Mouse (Mus musculus): Measurements from ENCODE around the gene Zcchc24. TPM values are rescaled to one million over a fixed set of nuclear protein-coding genes. Genes with fewer than 3 reads are reported as not detected.

The Zcchc24 gene
- total RNA-seq, 1 experiment from 2014 or later: 4.2 TPM

DNA sequence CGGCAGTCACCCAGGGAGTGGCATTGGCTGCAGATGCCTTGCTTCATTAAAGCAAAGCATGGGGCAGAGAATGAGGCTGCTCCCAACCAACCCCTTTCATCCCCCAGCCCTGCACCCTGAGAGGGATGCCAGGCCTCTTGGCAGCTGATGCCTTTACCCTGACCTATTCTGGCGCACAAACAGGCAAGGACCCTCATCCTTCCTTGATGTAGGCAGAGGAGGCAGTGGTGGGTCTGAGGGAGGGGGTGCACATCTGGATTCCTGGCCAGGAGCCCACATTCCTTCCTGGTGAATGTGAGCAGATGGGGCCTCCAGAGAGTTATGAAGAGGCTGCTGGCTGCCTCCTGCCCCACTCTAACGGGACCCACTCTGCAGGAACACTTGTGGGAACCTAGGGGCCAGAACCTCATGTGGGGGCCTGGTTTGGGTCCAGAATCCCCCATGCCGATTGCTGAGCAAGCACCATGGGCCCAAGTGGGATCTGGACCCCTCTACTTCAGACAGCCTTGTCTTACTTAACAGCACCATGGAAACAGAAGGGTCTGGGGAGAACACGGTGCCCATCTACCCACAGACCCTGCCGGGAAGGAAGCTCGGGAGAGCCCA is 12.4 kb downstream of the Zcchc24 start:
- ATAC-seq (replicated peaks in 1 of 2; ENCODE audit: insufficient read depth in 1 of 2, low FRiP score in 2 of 2, low TSS enrichment in 1 of 2, low read depth in 1 of 2, poor library complexity in 2 of 2, severe bottlenecking in 2 of 2): no peak

DNA sequence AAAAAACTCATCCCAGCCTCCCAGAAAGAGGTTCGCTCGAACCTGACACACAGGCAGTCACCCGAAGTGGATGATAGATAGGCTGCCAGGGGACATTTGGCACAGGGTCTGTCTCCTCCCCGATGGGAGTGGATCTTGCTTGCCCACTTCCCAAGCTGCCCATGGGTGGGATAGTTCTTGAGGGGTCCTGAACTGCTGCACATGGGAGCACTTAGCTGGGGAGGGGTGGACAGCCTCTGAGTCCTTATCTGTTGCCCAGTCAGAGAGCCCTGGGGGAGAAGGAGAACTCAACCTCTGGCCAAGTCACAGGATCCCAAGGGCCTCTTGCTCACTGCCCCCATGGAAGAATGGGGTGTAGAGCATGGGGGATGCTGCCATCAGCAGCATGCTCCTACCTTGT is 13.3 kb downstream of the Zcchc24 start:
- no peak for ATAC-seq (replicated peaks in 1 of 2; ENCODE audit: insufficient read depth in 1 of 2, low FRiP score in 2 of 2, low TSS enrichment in 1 of 2, low read depth in 1 of 2, poor library complexity in 2 of 2, severe bottlenecking in 2 of 2)

- no peak for ATAC-seq (replicated peaks in 1 of 2; ENCODE audit: insufficient read depth in 1 of 2, low FRiP score in 2 of 2, low TSS enrichment in 1 of 2, low read depth in 1 of 2, poor library complexity in 2 of 2, severe bottlenecking in 2 of 2)
Measured at GRCm38 (mm10) chr14:25754531-25755484, 14.0 kb downstream of the Zcchc24 start.

DNA sequence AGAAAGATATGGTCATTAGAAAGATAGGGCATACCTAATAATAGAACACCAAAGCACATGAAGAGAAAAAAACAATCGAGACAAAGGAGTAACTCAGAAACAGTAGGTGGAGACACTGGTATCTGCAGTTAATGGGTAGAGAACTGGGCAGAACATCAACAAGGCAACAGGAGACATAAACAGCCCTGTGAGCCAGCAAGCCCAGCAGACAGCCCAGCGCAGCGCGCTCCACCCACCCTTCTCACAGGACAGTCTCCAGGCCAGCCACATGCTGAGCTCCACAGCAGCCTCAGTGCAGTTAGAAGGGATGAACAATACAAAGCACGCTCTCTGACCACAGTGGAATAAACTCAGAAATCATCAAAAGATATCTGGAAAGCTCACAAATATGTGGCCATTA is 15.8 kb downstream of the Zcchc24 start:
- ATAC-seq (replicated peaks in 1 of 2; ENCODE audit: insufficient read depth in 1 of 2, low FRiP score in 2 of 2, low TSS enrichment in 1 of 2, low read depth in 1 of 2, poor library complexity in 2 of 2, severe bottlenecking in 2 of 2): no peak

- ATAC-seq (replicated peaks in 1 of 2; ENCODE audit: insufficient read depth in 1 of 2, low FRiP score in 2 of 2, low TSS enrichment in 1 of 2, low read depth in 1 of 2, poor library complexity in 2 of 2, severe bottlenecking in 2 of 2): no peak
Measured at GRCm38 (mm10) chr14:25751067-25751466, 17.8 kb downstream of the Zcchc24 start.

DNA sequence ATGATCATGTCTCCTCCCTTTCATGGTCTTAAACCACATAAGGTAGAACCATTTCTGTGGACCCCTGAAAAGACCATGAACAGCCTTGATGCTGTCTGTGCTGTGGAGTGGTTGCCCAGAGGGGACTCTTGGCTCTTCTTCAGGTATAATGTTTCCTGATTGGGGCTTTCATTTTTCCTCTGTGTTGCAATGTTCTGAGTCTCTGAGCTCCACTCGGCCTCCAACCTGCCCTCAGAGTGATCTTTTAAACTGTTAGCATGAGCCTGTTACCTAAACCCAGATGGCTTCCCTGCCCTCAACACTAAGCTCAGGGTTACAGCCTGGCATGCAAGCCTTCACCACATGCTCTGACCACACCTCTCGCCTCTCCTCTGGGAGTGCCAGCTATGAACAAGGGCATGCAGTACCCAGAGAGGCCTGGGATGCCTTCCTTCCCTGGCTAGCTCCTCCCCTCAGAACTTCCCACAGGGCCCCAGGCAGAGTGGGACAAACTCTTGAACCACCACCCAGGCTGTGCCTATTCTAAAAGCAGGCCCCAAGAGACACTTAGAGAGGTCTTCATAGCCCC is 18.3 kb downstream of the Zcchc24 start:
- ATAC-seq (replicated peaks in 1 of 2; ENCODE audit: insufficient read depth in 1 of 2, low FRiP score in 2 of 2, low TSS enrichment in 1 of 2, low read depth in 1 of 2, poor library complexity in 2 of 2, severe bottlenecking in 2 of 2): no peak

GRCm38 (mm10) chr14:25749143-25749909 is 19.5 kb downstream of the Zcchc24 start:
- ATAC-seq (replicated peaks in 1 of 2; ENCODE audit: insufficient read depth in 1 of 2, low FRiP score in 2 of 2, low TSS enrichment in 1 of 2, low read depth in 1 of 2, poor library complexity in 2 of 2, severe bottlenecking in 2 of 2): no peak

DNA sequence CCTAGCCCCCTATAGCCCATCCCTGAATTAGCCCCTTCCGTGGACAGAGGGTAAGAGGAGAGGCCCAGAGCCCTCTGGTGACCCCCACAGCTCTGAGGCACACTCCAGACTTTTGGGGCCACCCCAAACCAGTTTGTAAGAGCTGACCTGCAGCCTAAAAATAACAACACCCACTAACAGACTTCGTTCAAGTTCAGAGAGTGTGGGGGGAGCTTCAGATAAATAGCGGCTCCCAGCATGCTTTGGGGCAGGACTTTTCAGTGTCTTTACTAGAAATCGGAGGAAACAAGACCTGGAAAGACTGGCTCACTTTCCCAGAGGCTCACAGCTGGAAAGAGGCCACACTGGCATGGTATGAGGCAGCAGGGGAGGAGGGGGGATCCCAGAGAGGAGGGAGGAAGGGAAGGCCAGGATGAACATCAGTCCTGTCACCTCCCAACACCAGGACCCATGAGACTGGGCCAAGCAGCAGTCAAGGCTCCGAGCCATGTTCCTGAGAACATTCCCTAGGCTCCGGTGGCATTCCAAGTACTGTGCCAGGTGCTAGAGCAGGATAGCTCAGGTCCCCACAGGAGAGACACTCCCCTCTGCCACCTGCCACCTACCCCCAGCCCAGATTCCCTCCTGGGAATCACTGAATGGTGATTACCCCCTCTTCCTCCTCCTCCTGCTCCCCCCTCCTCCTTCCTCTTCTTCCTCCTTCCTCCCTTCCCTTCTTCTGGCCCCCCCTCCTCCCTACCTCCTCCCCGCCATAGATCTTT is 20.7 kb downstream of the Zcchc24 start:
- no peak for ATAC-seq (replicated peaks in 1 of 2; ENCODE audit: insufficient read depth in 1 of 2, low FRiP score in 2 of 2, low TSS enrichment in 1 of 2, low read depth in 1 of 2, poor library complexity in 2 of 2, severe bottlenecking in 2 of 2)

DNA sequence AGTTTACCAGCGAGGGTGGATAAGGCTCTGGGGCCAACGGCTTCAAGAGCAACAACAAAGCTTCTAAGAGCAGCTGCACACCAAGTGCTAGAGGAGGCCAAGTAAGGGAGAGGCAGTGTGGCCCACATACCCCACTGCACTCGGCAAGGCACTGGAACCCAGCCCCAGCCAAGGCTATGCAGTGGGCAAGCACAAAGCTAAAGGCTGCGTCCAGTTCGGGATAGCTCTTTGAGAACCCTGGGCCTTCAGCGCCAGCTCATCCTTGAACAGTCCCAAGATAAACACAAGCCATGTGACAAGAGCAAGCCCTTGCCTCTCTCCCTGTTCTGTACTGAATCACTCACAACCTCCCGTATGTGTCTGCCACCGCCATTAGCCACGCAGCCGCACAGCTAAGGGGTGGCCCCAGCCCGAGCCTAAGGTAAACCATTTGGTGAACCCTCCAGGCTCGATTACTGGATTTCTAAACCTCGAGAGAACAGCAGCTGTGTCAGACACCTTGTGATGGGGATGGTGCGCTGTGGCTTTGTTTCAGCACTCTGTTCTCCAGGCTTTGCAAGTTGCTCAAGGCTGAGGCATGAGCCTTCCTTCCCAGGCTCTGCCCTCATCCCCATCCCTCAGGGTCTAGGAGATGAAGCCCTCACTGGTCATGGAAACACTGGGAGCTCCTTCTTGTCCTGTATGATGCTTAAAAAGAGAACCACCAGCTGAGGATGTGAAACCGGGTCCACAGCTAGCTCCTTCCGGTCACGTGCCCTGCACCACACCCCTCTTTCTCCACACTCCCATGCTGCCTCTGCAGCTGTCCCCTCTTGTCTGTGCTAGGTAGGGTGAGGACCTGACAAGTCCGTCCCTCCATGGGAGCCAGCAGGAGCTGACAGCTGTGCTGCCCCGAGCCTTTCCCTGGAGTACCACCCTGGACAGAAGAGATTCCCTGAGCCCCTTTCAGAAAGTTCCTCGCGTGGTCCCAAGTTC is 21.6 kb downstream of the Zcchc24 start:
- no peak; a peak in 1 of 4 replicates for ATAC-seq (replicated peaks in 1 of 2; ENCODE audit: insufficient read depth in 1 of 2, low FRiP score in 2 of 2, low TSS enrichment in 1 of 2, low read depth in 1 of 2, poor library complexity in 2 of 2, severe bottlenecking in 2 of 2)

DNA sequence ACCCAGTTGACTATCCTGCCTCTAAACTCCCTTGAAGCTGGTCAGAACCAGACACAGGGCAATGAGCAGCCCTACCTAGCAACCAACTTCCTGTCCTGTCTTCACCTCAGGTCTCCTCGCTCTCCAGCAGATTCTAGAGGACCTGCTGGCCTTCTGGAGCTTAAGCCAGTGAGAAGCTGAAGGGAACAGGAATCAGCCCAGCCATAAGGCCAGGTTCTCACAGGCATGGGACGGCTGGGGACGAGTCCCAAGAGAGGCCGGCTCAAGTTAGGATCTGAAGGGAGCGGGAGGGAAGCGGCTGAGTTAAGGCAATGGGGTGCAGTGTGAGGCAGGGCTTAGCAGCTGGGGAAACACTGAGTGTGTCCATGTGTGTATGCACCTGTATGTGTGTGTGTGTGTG is 22.5 kb downstream of the Zcchc24 start:
- ATAC-seq (replicated peaks in 1 of 2; ENCODE audit: insufficient read depth in 1 of 2, low FRiP score in 2 of 2, low TSS enrichment in 1 of 2, low read depth in 1 of 2, poor library complexity in 2 of 2, severe bottlenecking in 2 of 2): no peak

DNA sequence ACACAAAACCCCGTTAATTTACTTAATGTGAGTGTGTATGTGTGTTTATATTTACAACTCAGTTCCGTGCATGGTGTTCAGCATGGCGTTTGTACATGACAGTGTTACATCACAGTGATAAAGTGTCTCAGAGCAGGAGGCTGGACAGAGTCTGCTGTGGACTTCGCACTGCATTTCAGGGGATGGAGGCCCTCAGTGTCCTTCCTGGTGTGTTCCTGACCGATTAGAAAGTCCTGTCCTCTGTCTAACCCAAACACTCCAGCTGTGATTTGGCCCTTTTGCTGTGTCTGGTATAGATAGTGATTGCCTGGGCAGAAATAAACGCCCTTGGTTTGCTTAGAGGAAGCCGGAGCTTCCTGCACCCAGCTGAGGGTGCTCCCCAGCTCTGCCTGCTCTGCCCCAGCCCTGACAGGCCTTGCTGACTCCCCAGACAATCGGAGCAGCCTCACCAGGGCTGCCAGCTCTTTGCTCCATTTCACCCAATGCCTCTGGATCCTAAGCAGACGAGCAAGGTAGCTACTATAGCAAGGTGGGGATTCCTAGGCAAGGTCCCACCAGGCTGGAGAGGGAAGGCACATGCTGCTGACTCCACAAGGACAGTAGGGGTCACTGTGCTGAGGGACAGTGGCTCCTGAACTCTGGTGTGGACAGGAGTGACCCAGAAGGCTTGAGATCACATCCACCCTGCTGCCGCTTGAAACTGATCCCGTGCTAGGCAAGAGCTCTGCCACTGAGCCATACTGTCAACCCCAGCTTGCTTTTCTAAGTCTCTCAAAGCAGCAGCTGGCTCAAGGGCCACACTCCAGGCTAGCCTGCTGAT is 23.3 kb downstream of the Zcchc24 start:
- ATAC-seq (replicated peaks in 1 of 2; ENCODE audit: insufficient read depth in 1 of 2, low FRiP score in 2 of 2, low TSS enrichment in 1 of 2, low read depth in 1 of 2, poor library complexity in 2 of 2, severe bottlenecking in 2 of 2): peak; percentile 29 to 63; a peak in 2 of 4 replicates

DNA sequence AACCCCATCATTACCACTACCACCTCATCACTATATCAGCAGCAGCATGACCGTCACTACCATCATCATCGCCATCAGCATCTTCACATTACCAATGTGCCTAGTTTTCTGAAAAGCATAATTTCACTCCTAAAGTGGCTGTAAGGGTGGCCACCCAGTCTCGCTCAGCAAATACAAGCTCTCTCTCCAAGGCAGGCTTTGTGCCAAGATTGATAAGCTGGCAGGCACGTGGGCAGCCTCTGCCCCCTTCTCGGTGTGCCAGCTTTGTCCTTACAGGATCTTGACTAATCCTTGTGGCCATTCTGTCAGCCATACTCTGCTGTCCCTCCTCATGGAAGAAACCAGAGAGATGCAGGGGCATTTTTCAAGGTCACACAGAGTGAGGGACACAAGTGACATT is 25.9 kb downstream of the Zcchc24 start:
- no peak for ATAC-seq (replicated peaks in 1 of 2; ENCODE audit: insufficient read depth in 1 of 2, low FRiP score in 2 of 2, low TSS enrichment in 1 of 2, low read depth in 1 of 2, poor library complexity in 2 of 2, severe bottlenecking in 2 of 2)

DNA sequence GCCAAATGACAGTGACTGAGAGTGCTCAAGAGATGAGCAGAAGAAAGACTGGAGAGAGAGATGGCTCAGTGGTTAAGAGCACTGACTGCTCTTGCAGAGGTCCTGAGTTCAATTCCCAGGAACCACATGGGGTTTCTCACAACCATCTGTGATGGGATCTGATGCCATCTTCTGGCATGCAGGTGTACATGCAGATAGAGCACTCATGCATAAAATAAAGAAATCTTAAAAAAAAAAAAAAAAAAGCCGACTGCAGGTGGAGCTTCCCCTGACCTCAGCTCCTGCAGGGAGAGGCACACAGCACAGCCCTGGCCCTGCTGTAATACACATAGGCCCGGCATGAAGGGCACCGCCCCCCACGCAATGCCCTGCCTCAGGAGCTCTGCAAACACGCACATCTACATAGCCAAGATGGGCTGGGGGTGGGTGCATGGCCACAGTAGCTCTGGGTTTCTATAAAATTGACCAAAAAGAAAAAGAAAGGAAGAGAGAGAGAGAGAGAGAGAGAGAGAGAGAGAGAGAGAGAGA is 26.9 kb downstream of the Zcchc24 start:
- no peak for ATAC-seq (replicated peaks in 1 of 2; ENCODE audit: insufficient read depth in 1 of 2, low FRiP score in 2 of 2, low TSS enrichment in 1 of 2, low read depth in 1 of 2, poor library complexity in 2 of 2, severe bottlenecking in 2 of 2)

- ATAC-seq (replicated peaks in 1 of 2; ENCODE audit: insufficient read depth in 1 of 2, low FRiP score in 2 of 2, low TSS enrichment in 1 of 2, low read depth in 1 of 2, poor library complexity in 2 of 2, severe bottlenecking in 2 of 2): no peak
Measured at GRCm38 (mm10) chr14:25741211-25741610, 27.6 kb downstream of the Zcchc24 start.

GRCm38 (mm10) chr14:25739957-25740565 is 28.8 kb downstream of the Zcchc24 start:
- no peak for ATAC-seq (replicated peaks in 1 of 2; ENCODE audit: insufficient read depth in 1 of 2, low FRiP score in 2 of 2, low TSS enrichment in 1 of 2, low read depth in 1 of 2, poor library complexity in 2 of 2, severe bottlenecking in 2 of 2)
